Mouse (Mus musculus) testis, adult 2 months (tissue): Measurements from ENCODE around the gene 6030445D17Rik.

Experiments
- CTCF ChIP-seq: fragments of 200-500 bp; IDR thresholded peaks from 2 replicates; pipeline ENCODE4 v1.5.1; 2012; ENCODE audit warnings: low read depth, mild to moderate bottlenecking, inconsistent platforms, low read length, moderate library complexity; ENCODE audit not compliant: control insufficient read depth, insufficient read depth, insufficient replicate concordance
- POLR2A ChIP-seq: fragments of 200-500 bp; IDR thresholded peaks from 2 replicates; pipeline ENCODE4 v1.6.1; 2012; ENCODE audit warnings: low read depth, mild to moderate bottlenecking, inconsistent platforms, low read length, moderate library complexity; ENCODE audit not compliant: control insufficient read depth

DNA sequence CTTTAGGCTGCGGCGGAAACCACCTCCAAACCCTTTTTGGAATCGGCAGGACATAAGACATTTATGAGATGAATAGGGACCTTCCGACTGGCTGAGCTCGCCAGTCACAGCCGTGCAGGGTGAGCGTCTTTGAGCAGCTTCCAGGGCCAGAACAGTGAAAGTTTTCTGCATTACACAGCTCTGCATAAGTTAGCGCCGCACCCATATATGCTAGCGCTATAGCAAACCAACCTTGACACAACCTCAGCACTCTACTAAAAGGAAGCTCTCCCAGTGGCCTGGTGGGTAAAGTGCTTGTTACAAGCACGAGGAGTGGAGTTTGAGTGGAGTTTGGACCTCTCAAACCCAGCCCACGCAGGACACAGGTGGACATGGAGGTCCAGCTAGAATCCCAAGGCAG, 2.8 kb upstream of the 6030445D17Rik start:
- TF ChIP-seq CTCF (no peak), POLR2A (no peak)
